Mouse (Mus musculus) kidney, postnatal 36 days (tissue): ENCODE results near the gene Aak1.
"Not testable (repeated sequence)": the region's sequence is repeated elsewhere in the genome, so short reads cannot be mapped to it uniquely, and the experiment has no call there.

Source experiments
- DNase-seq, 2 experiments: peaks; one replicate each; pipeline ENCODE4 v3.0.0; 2021 to 2022; ENCODE audit warnings: mixed read lengths in 2 of 2

Aak1 gene

DNA sequence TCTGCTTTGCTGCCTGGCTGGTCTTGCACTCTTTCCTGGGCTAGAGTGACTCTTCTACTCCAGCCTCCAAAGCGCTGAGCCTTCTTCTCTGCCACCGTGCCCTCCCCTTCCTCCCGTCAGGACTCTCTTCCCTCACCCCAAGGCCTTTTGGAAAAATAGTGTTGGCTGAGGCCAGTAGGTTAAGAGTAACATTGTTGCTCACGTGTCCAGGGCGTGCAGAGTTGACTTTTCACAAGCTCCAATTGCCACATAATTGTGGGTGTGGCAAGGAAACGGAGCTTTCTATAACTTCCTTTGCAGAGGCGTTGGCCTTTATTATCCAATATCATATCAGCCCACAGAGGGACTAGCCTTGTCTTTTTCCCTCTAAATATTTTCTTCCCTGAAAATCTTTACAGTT lies 177.7 kb downstream of the Aak1 start:
- peak; percentile 29 to 45 for DNase-seq

DNA sequence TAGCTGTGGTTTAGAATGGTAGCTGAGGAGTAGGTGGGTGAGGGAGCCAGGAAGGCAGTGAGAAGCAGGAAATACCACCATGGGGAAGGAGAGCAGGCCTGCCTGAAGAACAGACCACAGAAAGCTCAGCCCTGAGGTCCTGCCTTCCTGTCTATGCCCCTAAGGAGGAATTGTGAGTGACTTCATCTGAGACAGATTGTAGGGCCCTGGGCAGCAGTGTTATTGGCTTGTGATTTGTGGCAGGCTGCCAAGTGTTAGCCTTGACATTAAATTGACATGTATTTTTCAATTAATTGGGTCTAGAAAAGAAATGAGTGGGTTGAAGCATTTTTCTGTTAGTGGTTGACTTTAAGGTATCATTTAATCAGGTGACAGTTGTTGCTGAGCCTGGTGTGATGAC lies 179.6 kb downstream of the Aak1 start:
- no peak for DNase-seq

DNA sequence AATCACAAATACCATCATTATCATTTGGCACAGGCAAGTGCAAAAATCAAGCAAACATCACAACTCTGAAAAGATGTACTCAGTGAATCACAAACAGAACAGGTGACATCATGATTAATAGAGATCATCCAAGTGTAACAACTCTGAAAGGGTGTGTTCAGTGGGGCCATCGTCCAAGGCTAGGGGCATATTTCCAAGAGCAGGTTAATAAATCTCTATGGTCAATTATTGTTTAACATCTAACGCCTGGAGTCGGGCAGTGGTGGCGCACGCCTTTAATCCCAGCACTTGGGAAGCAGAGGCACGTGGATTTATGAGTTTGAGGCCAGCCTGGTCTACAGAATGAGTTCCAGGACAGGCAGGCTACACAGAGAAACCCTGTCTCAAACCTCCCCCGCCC lies 182.0 kb downstream of the Aak1 start:
- DNase-seq = peak; percentile 59 to 79

DNA sequence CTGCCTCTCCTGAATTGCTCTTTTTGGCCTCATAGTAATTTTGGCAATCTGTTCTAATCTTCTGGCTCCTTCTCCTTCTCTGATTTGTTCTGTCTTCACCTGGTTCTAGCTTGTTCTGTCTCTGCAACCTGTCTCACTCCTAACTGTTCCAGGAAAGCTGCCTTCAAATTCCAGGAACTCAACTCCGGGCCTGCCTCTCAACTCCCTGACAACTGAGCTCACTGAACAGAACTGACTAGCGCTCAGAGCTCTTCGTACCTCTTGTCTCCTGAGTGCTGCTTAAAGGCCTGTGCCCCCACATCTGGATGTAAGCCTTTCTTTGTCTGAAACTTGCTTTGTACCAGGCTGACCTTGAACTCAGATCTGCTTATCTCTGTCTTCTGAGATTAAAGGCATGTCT lies 183.1 kb downstream of the Aak1 start:
- DNase-seq = peak in 1 of 2 experiments; percentile 23

DNA sequence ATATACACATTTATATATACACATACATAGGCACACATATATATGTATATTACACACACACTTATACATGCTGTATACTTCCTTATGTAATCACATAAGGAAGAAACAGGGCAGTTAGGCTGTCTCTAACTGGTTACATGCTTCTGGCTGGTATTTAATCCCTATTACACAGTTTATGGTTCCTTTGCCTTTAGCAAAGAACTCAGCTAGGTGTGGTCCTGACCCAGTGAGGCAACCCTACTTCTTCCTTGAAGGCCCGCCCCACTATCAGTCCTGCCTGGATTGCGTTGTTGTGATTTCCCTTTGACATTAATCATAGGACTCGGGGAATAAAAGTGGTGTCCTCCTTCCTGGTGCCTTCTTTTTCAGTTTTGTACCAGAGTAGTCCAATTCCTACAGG lies 185.1 kb downstream of the Aak1 start:
- DNase-seq = no peak

DNA sequence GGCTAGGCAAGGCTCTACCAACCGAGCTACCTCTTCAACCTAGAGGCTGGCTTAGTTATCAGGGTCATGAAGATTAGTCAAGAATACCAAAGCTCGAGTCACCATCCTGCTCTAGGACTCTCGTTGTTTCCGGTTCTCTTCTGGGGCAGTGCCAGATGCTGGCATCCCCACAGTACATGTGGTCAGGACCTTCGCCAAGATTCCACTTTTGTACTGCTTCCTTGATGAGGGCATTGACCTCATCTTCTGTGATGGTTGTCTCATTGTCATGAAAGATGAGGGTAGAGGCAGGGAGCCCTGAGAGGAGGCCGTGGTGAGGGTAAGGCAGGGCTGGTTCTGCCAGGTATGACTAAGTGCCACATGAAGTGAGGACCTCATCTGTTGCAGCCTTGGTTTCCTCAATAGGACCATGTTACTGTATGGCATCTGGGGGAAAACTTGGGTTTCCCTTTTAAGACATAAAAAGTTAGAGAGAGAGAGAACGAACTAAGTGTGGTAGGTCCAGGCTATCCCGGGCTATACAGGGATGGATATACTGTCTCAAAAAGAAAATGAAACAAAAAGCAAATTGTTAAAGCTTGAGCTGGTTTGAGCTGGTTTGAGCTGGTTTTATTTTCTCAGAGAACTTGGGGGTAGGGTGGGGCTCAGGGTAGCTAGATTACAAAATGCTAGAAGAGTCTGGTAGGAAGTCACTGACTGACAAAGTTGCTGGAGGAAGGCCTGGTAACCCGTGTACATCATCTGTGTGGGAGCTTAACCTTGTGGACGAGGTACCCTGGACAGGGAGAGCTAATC lies 188.7 kb downstream of the Aak1 start:
- DNase-seq = peak; percentile 19 to 43

DNA sequence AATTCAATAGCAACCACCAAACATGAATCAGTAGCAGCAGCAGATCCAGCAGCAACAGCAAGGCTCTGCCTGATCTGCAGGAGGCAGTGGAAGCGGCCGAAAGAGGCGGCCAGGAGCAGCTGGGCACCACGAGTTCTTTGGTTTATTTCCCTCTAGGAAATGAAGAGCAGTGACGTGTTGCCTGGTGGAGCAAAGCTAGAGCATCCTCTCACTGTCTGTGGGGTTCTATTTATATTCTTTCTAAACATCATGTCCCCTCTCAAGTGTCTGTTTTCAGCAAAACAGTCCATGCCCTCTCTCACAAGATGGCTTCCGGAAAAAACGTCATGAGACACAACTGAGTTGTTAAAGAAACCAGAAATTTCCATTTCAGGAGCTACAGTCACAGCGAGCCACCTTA lies 189.8 kb downstream of the Aak1 start:
- DNase-seq = no peak

DNA sequence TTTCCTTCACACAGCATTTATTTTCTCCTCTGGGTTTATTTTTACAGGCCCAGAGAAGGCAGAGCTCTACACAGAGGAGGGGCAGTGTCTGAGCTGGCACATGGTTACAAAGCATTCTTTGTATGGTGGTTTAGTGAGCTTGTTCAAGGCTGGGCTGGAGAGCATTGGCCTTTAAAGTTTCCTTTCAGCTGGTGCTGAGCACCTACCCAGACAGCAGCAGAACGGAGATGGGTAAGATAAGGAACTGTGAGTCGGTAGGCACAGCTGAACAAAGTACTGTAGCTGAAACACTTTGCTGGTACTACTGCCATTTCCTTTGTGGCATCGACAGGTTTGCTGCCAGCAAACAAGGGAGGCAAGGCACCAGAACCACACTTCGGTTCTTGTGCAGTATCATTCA lies 191.7 kb downstream of the Aak1 start:
- DNase-seq = no peak

DNA sequence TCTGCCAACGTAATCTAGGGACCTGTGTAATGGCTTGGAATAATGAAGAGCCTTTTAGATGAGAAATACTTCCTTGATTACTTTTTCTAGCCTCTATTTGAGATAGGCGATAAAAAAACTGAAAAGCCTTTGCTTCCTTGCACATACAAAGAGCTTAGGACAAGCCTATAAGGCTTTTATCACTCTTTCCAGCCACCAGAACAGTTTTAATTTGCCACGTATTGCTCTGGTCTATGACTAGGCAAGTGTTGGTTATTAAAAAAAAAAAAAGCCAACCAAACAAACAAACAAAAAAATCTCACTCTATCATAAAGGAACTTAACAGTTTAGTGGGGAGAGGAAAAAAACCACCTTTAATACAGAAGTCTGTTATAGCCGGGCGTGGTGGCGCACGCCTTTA lies 192.1 kb downstream of the Aak1 start:
- DNase-seq = no peak

DNA sequence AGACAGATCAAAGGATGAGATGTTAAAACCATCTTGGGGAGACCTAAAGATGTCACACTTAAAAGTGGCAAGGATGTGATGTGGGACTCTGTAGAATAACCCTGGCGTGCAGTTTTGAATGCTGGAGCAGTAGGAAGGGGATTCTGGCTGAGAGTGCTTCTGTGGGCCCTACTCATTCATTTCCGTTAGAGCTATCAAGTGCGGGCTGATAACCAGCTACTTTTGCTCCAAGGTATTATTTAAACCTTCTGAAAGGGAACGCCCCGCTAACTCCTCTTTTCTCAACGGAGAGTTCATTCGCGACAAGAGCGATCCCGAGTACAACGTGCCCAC lies 192.7 kb downstream of the Aak1 start:
- no peak for DNase-seq

DNA sequence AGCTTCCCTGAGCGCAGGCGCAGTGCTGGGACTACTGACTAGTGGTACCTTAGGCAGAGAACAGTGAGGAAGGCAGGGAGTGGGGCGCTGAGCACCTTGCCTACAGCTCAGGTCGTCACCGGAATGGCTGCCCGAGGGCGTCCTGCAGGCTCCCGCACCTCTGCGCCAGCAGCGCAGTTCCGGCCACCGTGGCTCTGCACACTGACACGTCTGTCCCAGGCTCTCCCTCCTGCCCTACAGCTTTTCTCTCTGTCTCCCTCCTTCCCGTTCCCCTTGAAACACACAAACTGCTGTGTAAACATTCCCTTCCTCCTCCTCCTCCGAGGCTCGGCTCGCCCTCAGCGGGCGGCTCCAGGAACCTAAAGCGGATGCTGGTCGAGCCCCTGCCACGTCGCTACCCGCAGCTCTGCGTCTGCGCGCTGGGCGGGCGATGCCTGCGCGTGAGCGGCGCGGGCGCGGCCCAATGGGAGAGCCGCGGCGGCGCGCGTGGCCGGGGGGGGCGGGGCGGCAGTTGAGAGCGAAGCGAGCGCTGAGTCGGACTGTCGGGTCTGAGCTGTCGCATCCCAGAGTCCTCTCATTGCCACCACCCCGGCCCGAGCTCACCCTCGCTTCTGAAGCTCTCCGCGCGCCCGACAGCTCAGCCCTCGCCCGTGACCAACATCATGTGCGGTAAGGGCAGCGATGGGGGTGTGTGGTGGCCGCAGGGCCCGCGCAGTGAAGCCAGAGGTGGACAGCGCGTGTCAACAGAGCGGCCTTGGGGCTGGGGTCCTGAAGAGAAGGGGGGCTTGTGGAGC lies 193.2 kb downstream of the Aak1 start, which contains the start of gene Gfpt1:
Gene Gfpt1, plus strand, starts transcription at position 510 of the 794 bp plus-strand sequence.
- peak; percentile 95 to 98 for DNase-seq

DNA sequence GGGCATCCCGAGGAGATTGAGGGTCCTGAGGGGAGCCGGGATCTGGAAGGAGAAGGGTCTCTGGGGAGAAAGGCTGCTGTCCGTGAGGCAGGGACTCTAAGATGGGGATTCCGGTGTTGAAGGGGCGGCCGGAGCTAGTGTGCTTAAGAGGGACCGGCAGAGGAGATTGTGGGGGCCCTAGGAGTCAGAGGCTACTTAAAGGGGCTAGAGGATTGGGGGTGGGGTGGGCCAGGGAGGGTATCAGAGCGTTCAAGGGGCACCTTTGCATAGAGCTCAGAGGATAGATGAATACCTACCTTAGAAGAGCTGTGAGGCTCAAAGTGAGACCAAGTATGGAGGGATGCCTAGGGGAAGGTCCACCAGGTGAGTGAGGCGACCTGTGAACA lies 193.8 kb downstream of the Aak1 start:
- DNase-seq = no peak

DNA sequence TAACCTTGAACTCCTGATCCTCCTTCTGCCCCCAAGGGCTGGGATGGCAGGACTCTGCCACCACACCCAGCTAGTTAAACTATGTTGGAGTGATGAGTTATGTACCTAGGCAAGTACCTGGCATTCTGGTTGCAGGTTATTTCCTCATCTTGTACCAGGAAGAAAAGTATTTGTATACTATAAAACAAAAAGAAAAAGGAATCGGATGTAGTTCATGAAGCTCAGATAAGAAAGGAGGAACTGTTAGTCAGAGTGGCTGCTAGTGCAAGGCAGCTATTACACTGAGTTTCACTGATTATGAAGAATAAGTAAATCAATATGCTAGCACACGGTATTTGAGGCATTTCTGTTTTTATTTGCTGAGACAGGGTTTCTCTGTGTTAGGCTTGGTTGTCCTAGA lies 195.6 kb downstream of the Aak1 start:
- DNase-seq = no peak

DNA sequence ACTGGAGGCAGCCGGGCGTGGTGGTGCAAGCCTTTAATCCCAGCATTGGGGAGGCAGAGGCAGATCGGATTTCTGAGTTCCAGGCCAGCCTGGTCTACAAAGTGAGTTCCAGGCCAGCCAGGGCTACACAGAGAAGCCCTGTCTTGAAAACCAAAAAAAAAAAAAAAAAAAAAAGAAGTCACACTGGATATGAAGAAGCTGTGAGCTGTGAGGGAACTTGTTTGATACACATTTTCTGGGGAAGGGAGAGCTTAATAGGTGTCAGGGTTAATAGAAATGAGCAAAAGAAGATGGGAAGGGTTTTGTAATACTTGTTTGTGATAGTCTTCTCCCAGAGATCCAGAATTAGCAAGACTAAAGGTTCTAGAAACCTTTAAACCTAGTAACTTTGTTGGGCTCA lies 196.2 kb downstream of the Aak1 start:
- no peak for DNase-seq

DNA sequence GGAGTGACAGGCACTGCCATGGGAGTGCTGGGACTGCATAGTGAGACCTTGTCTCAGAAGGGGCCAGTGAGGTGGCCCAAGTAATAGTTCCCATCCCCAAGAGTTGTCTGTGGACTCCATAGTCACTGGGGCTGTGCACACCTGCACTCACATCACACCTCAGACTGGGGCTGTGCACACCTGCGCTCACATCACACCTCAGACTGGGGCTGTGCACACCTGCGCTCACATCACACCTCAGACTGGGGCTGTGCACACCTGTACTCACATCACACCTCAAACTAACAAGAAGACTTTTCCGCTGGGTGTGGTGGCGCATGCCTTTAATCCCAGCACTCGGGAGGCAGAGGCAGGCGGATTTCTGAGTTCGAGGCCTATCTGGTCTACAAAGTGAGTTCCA lies 199.4 kb downstream of the Aak1 start:
- DNase-seq = not testable (repeated sequence)

DNA sequence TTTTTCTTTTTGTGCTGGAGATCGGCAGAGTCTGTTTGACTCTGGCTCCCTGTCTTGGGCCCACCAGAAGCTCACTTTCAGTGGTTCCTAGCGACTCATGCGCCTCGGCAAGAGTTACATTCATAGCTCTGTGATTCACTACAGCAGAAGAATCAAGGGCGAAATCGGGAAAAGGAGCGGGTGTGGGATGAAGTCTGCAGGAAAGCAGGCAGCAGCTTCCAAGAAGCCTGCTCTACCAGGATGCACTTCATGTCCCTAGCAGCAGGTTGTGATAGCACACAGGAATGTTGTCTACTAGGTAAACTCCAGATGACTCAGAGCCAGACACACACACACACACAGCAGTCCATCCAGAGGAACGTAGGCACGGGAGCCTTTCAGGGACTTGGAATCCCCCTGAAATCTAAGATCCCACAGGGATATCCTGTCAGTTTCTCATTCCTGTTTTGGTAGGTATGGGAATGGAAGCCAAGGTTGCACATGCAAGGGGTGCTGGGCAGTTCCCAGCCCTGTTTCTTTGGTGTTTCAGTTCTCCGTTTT lies 202.6 kb downstream of the Aak1 start:
- DNase-seq = no peak
